Mouse (Mus musculus) MEL (cell line): ENCODE results near the gene Diras1. TPM values are rescaled to one million over a fixed set of nuclear protein-coding genes. Genes with fewer than 3 reads are reported as not detected.
A peak's percentile ranks its signal among the peaks of the same experiment; 100 is the strongest.
"Not testable (repeated sequence)": the region's sequence is repeated elsewhere in the genome, so short reads cannot be mapped to it uniquely, and the experiment has no call there.

Experiments
- DNase-seq: peaks from one replicate; pipeline ENCODE4 v3.0.0; 2011; ENCODE audit warnings: low read depth, low spot score
- H3K27ac ChIP-seq: 2 replicates; pipeline ENCODE4 v1.5.1; 2012; ENCODE audit warnings: low read depth, mild to moderate bottlenecking, control low read depth, low read length, moderate library complexity; ENCODE audit not compliant: control insufficient read depth
- H3K27me3 ChIP-seq, 2 experiments: fragments of 150-350 bp in 1 of 2; sonication (generic) in 1 of 2; 2 replicates each; pipeline ENCODE4 v1.6.1; 2012; ENCODE audit warnings: low read length in 2 of 2, mild to moderate bottlenecking in 2 of 2, improper control_type of control experiment in 1 of 2, moderate library complexity in 1 of 2; ENCODE audit not compliant: insufficient read depth in 2 of 2, control insufficient read depth in 1 of 2
- H3K36me3 ChIP-seq, 2 experiments: 2 replicates each; pipeline ENCODE4 v1.6.1; 2012 to 2014; ENCODE audit warnings: low read length in 2 of 2, improper control_type of control experiment in 1 of 2, inconsistent platforms in 1 of 2, mild to moderate bottlenecking in 1 of 2; ENCODE audit not compliant: insufficient read depth in 2 of 2, control insufficient read depth in 1 of 2
- H3K4me1 ChIP-seq, 2 experiments: fragments of 150-350 bp in 1 of 2; sonication (generic) in 1 of 2; 2 replicates each; pipeline ENCODE4 v1.6.1; 2012; ENCODE audit warnings: low read length in 2 of 2, improper control_type of control experiment in 1 of 2, mild to moderate bottlenecking in 1 of 2; ENCODE audit not compliant: insufficient read depth in 2 of 2, control insufficient read depth in 1 of 2
- H3K4me3 ChIP-seq, 2 experiments: fragments of 150-350 bp in 1 of 2; sonication (generic) in 1 of 2; 2 replicates each; pipeline ENCODE4 v1.5.1; 2012; ENCODE audit warnings: low read depth in 2 of 2, low read length in 2 of 2, mild to moderate bottlenecking in 2 of 2, moderate library complexity in 2 of 2, control low read depth in 1 of 2, improper control_type of control experiment in 1 of 2; ENCODE audit not compliant: control insufficient read depth in 1 of 2, insufficient read depth in 1 of 2
- H3K79me2 ChIP-seq: 2 replicates; pipeline ENCODE4 v1.6.1; 2012; ENCODE audit warnings: mild to moderate bottlenecking, low read length, moderate library complexity; ENCODE audit not compliant: control insufficient read depth, poor library complexity, insufficient read depth
- H3K9ac ChIP-seq: 2 replicates; pipeline ENCODE4 v1.6.1; 2012; ENCODE audit warnings: low read depth, mild to moderate bottlenecking, control low read depth, low read length, moderate library complexity; ENCODE audit not compliant: control insufficient read depth, poor library complexity, severe bottlenecking
- H3K9me3 ChIP-seq: fragments of 150-350 bp; sonication (generic); replicated peaks from 2 replicates; pipeline ENCODE4 v1.6.1; 2012; ENCODE audit warnings: mild to moderate bottlenecking, low read length, improper control_type of control experiment, moderate library complexity; ENCODE audit not compliant: insufficient read depth
- CHD2 ChIP-seq: IDR thresholded peaks from 2 replicates; pipeline ENCODE4 v1.6.1; 2011; ENCODE audit warnings: low read length, improper control_type of control experiment
- CTCF ChIP-seq, 3 experiments: IDR thresholded peaks in 2 of 3; conservative IDR thresholded peaks in 1 of 3; 2 replicates each; pipeline ENCODE4 v1.5.1; 2011 to 2012; ENCODE audit warnings: low read length in 3 of 3, low read depth in 2 of 3, mild to moderate bottlenecking in 2 of 3, improper control_type of control experiment in 1 of 3, inconsistent platforms in 1 of 3, mixed read lengths in 1 of 3, moderate library complexity in 1 of 3; ENCODE audit not compliant: control insufficient read depth in 1 of 3, insufficient read depth in 1 of 3, poor library complexity in 1 of 3, severe bottlenecking in 1 of 3
- E2F4 ChIP-seq: IDR thresholded peaks from 2 replicates; pipeline ENCODE4 v1.6.1; 2011; ENCODE audit warnings: low read depth, low read length, improper control_type of control experiment, borderline replicate concordance
- ELF1 ChIP-seq: IDR thresholded peaks from 2 replicates; pipeline ENCODE4 v1.6.1; 2014; ENCODE audit warnings: low read depth, mild to moderate bottlenecking, inconsistent platforms, low read length, improper control_type of control experiment, moderate library complexity
- EP300 ChIP-seq, 2 experiments: IDR thresholded peaks; 2 replicates each; pipeline ENCODE4 v1.6.1; 2011; ENCODE audit warnings: improper control_type of control experiment in 2 of 2, low read length in 2 of 2, low read depth in 1 of 2, mild to moderate bottlenecking in 1 of 2
- JUND ChIP-seq: IDR thresholded peaks from 2 replicates; pipeline ENCODE4 v1.6.1; 2011; ENCODE audit warnings: low read depth, mild to moderate bottlenecking, improper control_type of control experiment, low read length
- KAT2A ChIP-seq: conservative IDR thresholded peaks from 2 replicates; pipeline ENCODE4 v1.6.1; 2012; ENCODE audit warnings: low read depth, low read length, improper control_type of control experiment, inconsistent platforms
- MAX ChIP-seq: IDR thresholded peaks from 2 replicates; pipeline ENCODE4 v1.6.1; 2011; ENCODE audit warnings: low read length, improper control_type of control experiment
- MAZ ChIP-seq: IDR thresholded peaks from 2 replicates; pipeline ENCODE4 v1.6.1; 2012; ENCODE audit warnings: low read depth, mild to moderate bottlenecking, inconsistent platforms, low read length, improper control_type of control experiment
- NRF1 ChIP-seq: IDR thresholded peaks from 2 replicates; pipeline ENCODE4 v1.6.1; 2014; ENCODE audit warnings: low read depth, mild to moderate bottlenecking, inconsistent platforms, low read length, improper control_type of control experiment, moderate library complexity; ENCODE audit not compliant: poor library complexity, insufficient read depth, severe bottlenecking
- POLR2A ChIP-seq, 2 experiments: IDR thresholded peaks; 2 replicates each; pipeline ENCODE4 v1.6.1; 2011 to 2012; ENCODE audit warnings: low read length in 2 of 2, mild to moderate bottlenecking in 2 of 2, control low read depth in 1 of 2, improper control_type of control experiment in 1 of 2, low read depth in 1 of 2, moderate library complexity in 1 of 2; ENCODE audit not compliant: control insufficient read depth in 1 of 2, insufficient read depth in 1 of 2, poor library complexity in 1 of 2
- RAD21 ChIP-seq: IDR thresholded peaks from 2 replicates; pipeline ENCODE4 v1.6.1; 2011; ENCODE audit warnings: mild to moderate bottlenecking, low read depth, low read length, improper control_type of control experiment
- RCOR1 ChIP-seq: IDR thresholded peaks from 2 replicates; pipeline ENCODE4 v1.6.1; 2012; ENCODE audit warnings: low read depth, mild to moderate bottlenecking, inconsistent platforms, low read length, improper control_type of control experiment
- SIN3A ChIP-seq: IDR thresholded peaks from 2 replicates; pipeline ENCODE4 v1.6.1; 2012; ENCODE audit warnings: low read length, improper control_type of control experiment, inconsistent platforms
- SMC3 ChIP-seq: IDR thresholded peaks from 2 replicates; pipeline ENCODE4 v1.6.1; 2011; ENCODE audit warnings: low read depth, low read length, improper control_type of control experiment
- UBTF ChIP-seq: IDR thresholded peaks from 2 replicates; pipeline ENCODE4 v1.6.1; 2012; ENCODE audit warnings: low read depth, mild to moderate bottlenecking, inconsistent platforms, low read length, improper control_type of control experiment, moderate library complexity, borderline replicate concordance; ENCODE audit not compliant: insufficient read depth
- ZC3H11A ChIP-seq: IDR thresholded peaks from 2 replicates; pipeline ENCODE4 v1.6.1; 2012; ENCODE audit warnings: low read depth, mild to moderate bottlenecking, inconsistent platforms, low read length, improper control_type of control experiment
- ZMIZ1 ChIP-seq: IDR thresholded peaks from 2 replicates; pipeline ENCODE4 v1.6.1; 2012; ENCODE audit warnings: low read depth, mild to moderate bottlenecking, inconsistent platforms, low read length, improper control_type of control experiment, moderate library complexity
- polyA plus RNA-seq, 2 experiments: library from polyadenylated mRNA; stranded (reverse) in 1 of 2; unstranded in 1 of 2; fragments of >175 nt in 1 of 2; fragments of >200 nt in 1 of 2; gene quantifications; 2 replicates each; pipeline versions ENCODE4 v1.2.1 to v1.2.4; 2012; ENCODE audit warnings: low replicate concordance in 2 of 2, low read depth in 1 of 2; ENCODE audit not compliant: insufficient read length in 2 of 2, insufficient read depth in 1 of 2, missing spikeins in 1 of 2
- total RNA-seq: library from RNA; depleted of rRNA; stranded (reverse); fragments of 300-350 nt; gene quantifications from 2 replicates; pipeline ENCODE4 v1.2.3, GENCODE M21; 2012

The Diras1 gene
- total and polyA plus RNA-seq, 3 experiments = 0.04 TPM; not detected in 2

GRCm38 (mm10) chr10:81050645-81051044, 25.2 kb upstream of the Diras1 start:
- Histone ChIP-seq H3K4me1 (no peaks in the 10 kb centered on the region), H3K36me3 (peaks cover 0 to 5% of the 10 kb centered on the region in 2 experiments; a peak in 2 of 4 replicates), H3K79me2 (peaks cover 8% of the 10 kb centered on the region; the same call in 1 of the 2 replicates), H3K9ac (no peak overlapping the region), H3K4me3 (no peak overlapping the region), H3K9me3 (no peaks in the 10 kb centered on the region), H3K27me3 (no peaks in the 10 kb centered on the region), H3K27ac (no peak overlapping the region)
- TF ChIP-seq ZC3H11A (0 out of 2 replicates have a peak, but pooled peaks have one; percentile 18), EP300 (IDR thresholded peaks at IDR 0.05; ENCODE audit: low read depth in 1 of 2, low read length in 2 of 2) (no peak), CHD2 (no peak), ZMIZ1 (no peak), CTCF (IDR thresholded peaks at IDR 0.05 in 2 of 3, conservative IDR thresholded peaks at IDR 0.05 in 1 of 3; ENCODE audit: control insufficient read depth in 1 of 3, insufficient read depth in 1 of 3, low read depth in 2 of 3, low read length in 3 of 3, poor library complexity in 1 of 3, severe bottlenecking in 1 of 3) (peak; percentile 58 to 66 (median 61)), E2F4 (no peak), JUND (no peak), NRF1 (no peak), RAD21 (peak; percentile 35), KAT2A (no peak), SMC3 (peak; percentile 49), POLR2A (IDR thresholded peaks at IDR 0.05; ENCODE audit: control insufficient read depth in 1 of 2, insufficient read depth in 1 of 2, low read depth in 1 of 2, low read length in 2 of 2, poor library complexity in 1 of 2) (no peak), MAZ (no peak), RCOR1 (no peak), UBTF (no peak), MAX (no peak), SIN3A (0 out of 2 replicates have a peak, but pooled peaks have one; percentile 24), ELF1 (no peak)
- DNase-seq = peak; percentile 62

- H3K9me3 ChIP-seq, H3K79me2 ChIP-seq, H3K36me3 ChIP-seq, H3K9ac ChIP-seq, H3K4me3 ChIP-seq, DNase-seq, H3K4me1 ChIP-seq, H3K27me3 ChIP-seq, H3K27ac ChIP-seq: not testable (repeated sequence)
These were observed 19.8 kb upstream of the Diras1 start for GRCm38 (mm10) chr10:81045246-81045645.
